Mouse (Mus musculus) midbrain, embryonic 14.5 days (tissue): ENCODE measurements around the gene Lsg1. TPM values are rescaled to one million over a fixed set of nuclear protein-coding genes. Genes with fewer than 3 reads are reported as not detected.

Source experiments
- ATAC-seq: fragments of 200-750 bp; cut with Nextera tagmentation; 2 replicates; pipeline ENCODE4 v1.8.0; 2017; ENCODE audit warnings: moderate number of reproducible peaks, moderate library complexity; ENCODE audit not compliant: low FRiP score, low TSS enrichment
- DNase-seq: peaks from one replicate; pipeline ENCODE4 v3.0.0-alpha.2; 2015
- H3K27ac ChIP-seq: fragments of 300-500 bp; sonication (generic); replicated peaks from 2 replicates; pipeline ENCODE4 v1.5.1; 2014; ENCODE audit warnings: mild to moderate bottlenecking, low read depth, low read length, moderate library complexity
- H3K27me3 ChIP-seq: fragments of 300-500 bp; sonication (generic); 2 replicates; pipeline ENCODE4 v1.6.1; 2014; ENCODE audit warnings: low read length, control low read depth, mixed read lengths; ENCODE audit not compliant: control insufficient read depth, insufficient read depth
- H3K36me3 ChIP-seq: fragments of 300-500 bp; sonication (generic); 2 replicates; pipeline ENCODE4 v1.6.1; 2014; ENCODE audit warnings: low read length, control low read depth; ENCODE audit not compliant: control insufficient read depth, insufficient read depth
- H3K4me1 ChIP-seq: fragments of 300-500 bp; sonication (generic); 2 replicates; pipeline ENCODE4 v1.6.1; 2014; ENCODE audit warnings: mild to moderate bottlenecking, antibody characterized with exemption, low read length, control low read depth; ENCODE audit not compliant: control insufficient read depth, insufficient read depth
- H3K4me2 ChIP-seq: fragments of 300-500 bp; sonication (generic); 2 replicates; pipeline ENCODE4 v1.6.1; 2014; ENCODE audit warnings: mild to moderate bottlenecking, low read length, moderate library complexity
- H3K4me3 ChIP-seq: fragments of 300-500 bp; sonication (generic); replicated peaks from 2 replicates; pipeline ENCODE4 v1.5.1; 2014; ENCODE audit warnings: low read depth, low read length
- H3K9ac ChIP-seq: fragments of 300-500 bp; sonication (generic); replicated peaks from 2 replicates; pipeline ENCODE4 v1.6.1; 2014; ENCODE audit warnings: mild to moderate bottlenecking, low read length, moderate library complexity
- H3K9me3 ChIP-seq: fragments of 300-500 bp; sonication (generic); 2 replicates; pipeline ENCODE4 v1.6.1; 2016; ENCODE audit warnings: low read length, control low read depth, mixed read lengths; ENCODE audit not compliant: control insufficient read depth
- WGBS: fragments of 180-500 bp; shearing (Covaris S2); extraction: QIAGEN DNeasy Blood & Tissue Kit; methylation state at CpG from one replicate; pipeline ENCODE4 v1.1.7; 2014; 5-methylcytosine and 5-hydroxymethylcytosine counted together
- polyA plus RNA-seq: library from polyadenylated mRNA; unstranded; fragments of >200 nt; fragmentation: Nextera tagmentation; extraction: Ambion mirVana; gene quantifications from 2 replicates; pipeline ENCODE4 v1.2.1, GENCODE M21; 2014

Gene Lsg1
- polyA plus RNA-seq, 1 experiment from 2014 or later, result 55.0 TPM

- DNase-seq, result no peak
These were observed 27.4 kb upstream of the Lsg1 start for GRCm38 (mm10) chr16:30614705-30615317.

GRCm38 (mm10) chr16:30614122-30614521, 26.7 kb upstream of the Lsg1 start:
- Histone ChIP-seq H3K9me3 (no peaks in the 10 kb centered on the region), H3K4me1 (no peaks in the 10 kb centered on the region), H3K27me3 (no peaks in the 10 kb centered on the region), H3K9ac (no peak overlapping the region), H3K36me3 (no peaks in the 10 kb centered on the region), H3K4me3 (no peak overlapping the region), H3K27ac (no peak overlapping the region), H3K4me2 (no peak overlapping the region)
- WGBS, result 28% methylated on average over 5 of the region's 5 CpGs
- DNase-seq, result no peak
- ATAC-seq, result no peak

More at GRCm38 (mm10) chr16:30614705-30615317, 27.4 kb upstream of the Lsg1 start:
- H3K9me3 ChIP-seq, result no peaks in the 10 kb centered on the region
- H3K4me3 ChIP-seq, result no peak overlapping the region
- H3K27me3 ChIP-seq, result no peaks in the 10 kb centered on the region
- no peak overlapping the region for H3K4me2 ChIP-seq
- H3K27ac ChIP-seq, result no peak overlapping the region
- no peaks in the 10 kb centered on the region for H3K4me1 ChIP-seq
- H3K9ac ChIP-seq, result no peak overlapping the region
- ATAC-seq, result no peak
- WGBS, result 18% methylated on average over 6 of the region's 6 CpGs
- H3K36me3 ChIP-seq, result no peaks in the 10 kb centered on the region

GRCm38 (mm10) chr16:30613122-30613521, 25.7 kb upstream of the Lsg1 start:
- Histone ChIP-seq H3K4me3 (no peak overlapping the region), H3K9ac (no peak overlapping the region), H3K4me2 (no peak overlapping the region), H3K27ac (no peak overlapping the region), H3K27me3 (no peaks in the 10 kb centered on the region), H3K36me3 (no peaks in the 10 kb centered on the region), H3K4me1 (no peaks in the 10 kb centered on the region), H3K9me3 (no peaks in the 10 kb centered on the region)
- no peak for DNase-seq
- WGBS, result 89% methylated on average over 7 of the region's 7 CpGs
- no peak for ATAC-seq

GRCm38 (mm10) chr16:30611331-30611730, 23.9 kb upstream of the Lsg1 start:
- 86% methylated on average over 5 of the region's 5 CpGs for WGBS
- H3K27ac ChIP-seq, result no peak overlapping the region
- H3K36me3 ChIP-seq, result no peaks in the 10 kb centered on the region
- H3K4me3 ChIP-seq, result no peak overlapping the region
- ATAC-seq (no peak), DNase-seq (no peak)
- H3K4me1 ChIP-seq, result no peaks in the 10 kb centered on the region
- H3K27me3 ChIP-seq, result no peaks in the 10 kb centered on the region
- H3K9ac ChIP-seq, result no peak overlapping the region
- H3K4me2 ChIP-seq, result no peak overlapping the region
- no peaks in the 10 kb centered on the region for H3K9me3 ChIP-seq

- ATAC-seq, result no peak
- H3K9me3 ChIP-seq, result no peaks in the 10 kb centered on the region
- 83% methylated on average over 3 of the region's 3 CpGs for WGBS
- H3K36me3 ChIP-seq, result no peaks in the 10 kb centered on the region
- H3K4me3 ChIP-seq, result no peak overlapping the region
- H3K4me2 ChIP-seq, result no peak overlapping the region
- H3K27ac ChIP-seq, result no peak overlapping the region
- no peak for DNase-seq
- 0 out of 2 replicates have a peak, but pooled peaks cover 3% of the 10 kb centered on the region for H3K4me1 ChIP-seq
- H3K27me3 ChIP-seq, result no peaks in the 10 kb centered on the region
- H3K9ac ChIP-seq, result no peak overlapping the region
These were observed 20.5 kb upstream of the Lsg1 start for GRCm38 (mm10) chr16:30607868-30608267.

GRCm38 (mm10) chr16:30605528-30605927, 18.1 kb upstream of the Lsg1 start:
- Histone ChIP-seq H3K27me3 (peaks cover 15% of the 10 kb centered on the region), H3K27ac (no peak overlapping the region), H3K4me1 (peaks cover 11% of the 10 kb centered on the region; the same call in 1 of the 2 replicates), H3K9ac (no peak overlapping the region), H3K36me3 (no peaks in the 10 kb centered on the region), H3K4me3 (no peak overlapping the region), H3K4me2 (no peak overlapping the region), H3K9me3 (no peaks in the 10 kb centered on the region)
- ATAC-seq (no peak), DNase-seq (no peak)
- WGBS, result 67% methylated on average over 6 of the region's 6 CpGs

- Histone ChIP-seq H3K27me3 (peaks cover 16% of the 10 kb centered on the region), H3K27ac (no peak overlapping the region), H3K4me3 (no peak overlapping the region), H3K36me3 (no peaks in the 10 kb centered on the region), H3K4me2 (no peak overlapping the region), H3K4me1 (peaks cover 17% of the 10 kb centered on the region; the same call in 1 of the 2 replicates), H3K9ac (no peak overlapping the region), H3K9me3 (no peaks in the 10 kb centered on the region)
- DNase-seq, result no peak
- ATAC-seq, result no peak
- 85% methylated on average over 7 of the region's 7 CpGs for WGBS
These were observed 17.4 kb upstream of the Lsg1 start for GRCm38 (mm10) chr16:30604807-30605137.

- WGBS, result 85% methylated on average over 16 of the region's 16 CpGs
- H3K27ac ChIP-seq, result no peak overlapping the region
- H3K9ac ChIP-seq, result no peak overlapping the region
- DNase-seq, result no peak
- H3K4me3 ChIP-seq, result no peak overlapping the region
- peaks cover 17% of the 10 kb centered on the region; the same call in 1 of the 2 replicates for H3K4me1 ChIP-seq
- peaks cover 16% of the 10 kb centered on the region for H3K27me3 ChIP-seq
- H3K36me3 ChIP-seq, result no peaks in the 10 kb centered on the region
- ATAC-seq, result no peak
- H3K4me2 ChIP-seq, result no peak overlapping the region
- no peaks in the 10 kb centered on the region for H3K9me3 ChIP-seq
These were observed 16.8 kb upstream of the Lsg1 start for GRCm38 (mm10) chr16:30604061-30604806.

GRCm38 (mm10) chr16:30603531-30603842, 16.1 kb upstream of the Lsg1 start:
- H3K27ac ChIP-seq, result no peak overlapping the region
- peaks cover 16% of the 10 kb centered on the region for H3K27me3 ChIP-seq
- WGBS, result 69% methylated on average over 9 of the region's 9 CpGs
- H3K4me3 ChIP-seq, result no peak overlapping the region
- H3K9ac ChIP-seq, result no peak overlapping the region
- no peaks in the 10 kb centered on the region for H3K9me3 ChIP-seq
- no peak overlapping the region; the same call in 1 of the 2 replicates for H3K4me2 ChIP-seq
- no peak for DNase-seq
- H3K36me3 ChIP-seq, result no peaks in the 10 kb centered on the region
- peaks cover 17% of the 10 kb centered on the region; the same call in 1 of the 2 replicates for H3K4me1 ChIP-seq
- ATAC-seq, result no peak
